Mouse (Mus musculus) intestine, embryonic 14.5 days (tissue): ENCODE data around the gene Prss44. TPM values are rescaled to one million over a fixed set of nuclear protein-coding genes. Genes with fewer than 3 reads are reported as not detected.

Source experiments
- ATAC-seq: fragments of 200-750 bp; cut with Nextera tagmentation; replicated peaks from 2 replicates; pipeline ENCODE4 v1.8.0; 2017; ENCODE audit warnings: low read depth, moderate number of reproducible peaks, moderate TSS enrichment, moderate library complexity; ENCODE audit not compliant: low FRiP score, low TSS enrichment
- DNase-seq: peaks from one replicate; pipeline ENCODE4 v3.0.0-alpha.2; 2018; ENCODE audit warnings: low spot score
- H3K27ac ChIP-seq: fragments of 300-500 bp; sonication (generic); 2 replicates; pipeline ENCODE4 v1.5.1; 2014; ENCODE audit warnings: low read depth, mild to moderate bottlenecking, control low read depth
- H3K27me3 ChIP-seq: fragments of 300-500 bp; sonication (generic); replicated peaks from 2 replicates; pipeline ENCODE4 v1.6.1; 2014; ENCODE audit warnings: low read length, control low read depth; ENCODE audit not compliant: control insufficient read depth, insufficient read depth
- H3K36me3 ChIP-seq: fragments of 300-500 bp; sonication (generic); 2 replicates; pipeline ENCODE4 v1.6.1; 2014; ENCODE audit warnings: low read length, control low read depth; ENCODE audit not compliant: control insufficient read depth, insufficient read depth
- H3K4me1 ChIP-seq: fragments of 300-500 bp; sonication (generic); replicated peaks from 2 replicates; pipeline ENCODE4 v1.6.1; 2014; ENCODE audit warnings: low read length, control low read depth, mixed read lengths; ENCODE audit not compliant: control insufficient read depth, insufficient read depth
- H3K4me2 ChIP-seq: fragments of 300-500 bp; sonication (generic); 2 replicates; pipeline ENCODE4 v1.6.1; 2014; ENCODE audit warnings: low read length
- H3K4me3 ChIP-seq: fragments of 300-500 bp; sonication (generic); 2 replicates; pipeline ENCODE4 v1.5.1; 2014; ENCODE audit warnings: low read depth, low read length, control low read depth, mixed read lengths
- H3K9ac ChIP-seq: fragments of 300-500 bp; sonication (generic); 2 replicates; pipeline ENCODE4 v1.6.1; 2014; ENCODE audit warnings: mild to moderate bottlenecking, low read length
- H3K9me3 ChIP-seq: fragments of 300-500 bp; sonication (generic); 2 replicates; pipeline ENCODE4 v1.6.1; 2016; ENCODE audit warnings: low read length, control low read depth; ENCODE audit not compliant: control insufficient read depth
- WGBS: fragments of 180-500 bp; shearing (Covaris S2); extraction: QIAGEN DNeasy Blood & Tissue Kit; methylation state at CpG from one replicate; pipeline ENCODE4 v1.1.7; 2014; 5-methylcytosine and 5-hydroxymethylcytosine counted together
- polyA plus RNA-seq: library from polyadenylated mRNA; unstranded; fragments of >200 nt; fragmentation: Nextera tagmentation; extraction: Ambion mirVana; gene quantifications from 2 replicates; pipeline ENCODE4 v1.2.1, GENCODE M21; 2014

The Prss44 gene
- polyA plus RNA-seq, 1 experiment from 2014 or later = not detected

- Histone ChIP-seq H3K4me2 (no peak overlapping the region), H3K4me3 (no peak overlapping the region), H3K27ac (no peak overlapping the region), H3K9ac (no peak overlapping the region), H3K4me1 (no peaks in the 10 kb centered on the region), H3K9me3 (no peaks in the 10 kb centered on the region), H3K27me3 (no peaks in the 10 kb centered on the region), H3K36me3 (no peaks in the 10 kb centered on the region)
- WGBS = 79% methylated on average over 6 of the region's 6 CpGs
- ATAC-seq (no peak), DNase-seq (no peak)
Measured at GRCm38 (mm10) chr9:110840905-110841304, 27.1 kb downstream of the Prss44 start.

- H3K9me3 ChIP-seq = no peaks in the 10 kb centered on the region
- no peaks in the 10 kb centered on the region for H3K36me3 ChIP-seq
- H3K4me1 ChIP-seq = no peaks in the 10 kb centered on the region
- no peaks in the 10 kb centered on the region for H3K27me3 ChIP-seq
- no peak overlapping the region for H3K9ac ChIP-seq
- no peak overlapping the region for H3K4me2 ChIP-seq
- H3K4me3 ChIP-seq = no peak overlapping the region
- WGBS = 71% methylated on average over 2 of the region's 2 CpGs
- ATAC-seq = no peak
- no peak for DNase-seq
- no peak overlapping the region for H3K27ac ChIP-seq
Measured at GRCm38 (mm10) chr9:110841438-110841837, 27.6 kb downstream of the Prss44 start.

- Histone ChIP-seq H3K4me1 (no peaks in the 10 kb centered on the region), H3K9ac (no peak within 1 kb of the TSS), H3K27me3 (no peaks in the 10 kb centered on the region), H3K9me3 (no peaks in the 10 kb centered on the region), H3K4me3 (no peak within 1 kb of the TSS), H3K36me3 (no peaks in the 10 kb centered on the region), H3K4me2 (no peak within 1 kb of the TSS), H3K27ac (no peak within 1 kb of the TSS)
- DNase-seq = no peak
- ATAC-seq = no peak
- WGBS = 79% methylated on average over 10 of the region's 10 CpGs
Measured at GRCm38 (mm10) chr9:110844206-110844605, 30.4 kb downstream of the Prss44 start, which contains the start of gene Prss46. Gene Prss46 (plus strand): TSS chr9:110844506.

GRCm38 (mm10) chr9:110849162-110849561 is 35.4 kb downstream of the Prss44 start:
- Histone ChIP-seq H3K9ac (no peak overlapping the region), H3K27ac (no peak overlapping the region), H3K9me3 (no peaks in the 10 kb centered on the region), H3K4me3 (no peak overlapping the region), H3K4me1 (no peaks in the 10 kb centered on the region), H3K4me2 (no peak overlapping the region), H3K27me3 (no peaks in the 10 kb centered on the region), H3K36me3 (no peaks in the 10 kb centered on the region)
- WGBS = 83% methylated on average over 7 of the region's 7 CpGs
- ATAC-seq (no peak), DNase-seq (no peak)

- Histone ChIP-seq H3K36me3 (no peaks in the 10 kb centered on the region), H3K9ac (no peak overlapping the region), H3K4me2 (no peak overlapping the region), H3K27me3 (peaks cover 26% of the 10 kb centered on the region), H3K4me3 (no peak overlapping the region), H3K4me1 (no peaks in the 10 kb centered on the region), H3K9me3 (no peaks in the 10 kb centered on the region), H3K27ac (no peak overlapping the region)
- DNase-seq (no peak), ATAC-seq (no peak)
- 75% methylated on average over 7 of the region's 7 CpGs for WGBS
Measured at GRCm38 (mm10) chr9:110855903-110856302, 42.1 kb downstream of the Prss44 start.

- Histone ChIP-seq H3K36me3 (no peaks in the 10 kb centered on the region), H3K4me3 (no peak overlapping the region), H3K9ac (no peak overlapping the region), H3K27me3 (peaks cover 26% of the 10 kb centered on the region), H3K4me1 (no peaks in the 10 kb centered on the region), H3K9me3 (no peaks in the 10 kb centered on the region), H3K4me2 (no peak overlapping the region), H3K27ac (no peak overlapping the region)
- WGBS = 52% methylated on average over 4 of the region's 4 CpGs
- ATAC-seq (no peak), DNase-seq (no peak)
Measured at GRCm38 (mm10) chr9:110856920-110857319, 43.1 kb downstream of the Prss44 start.

GRCm38 (mm10) chr9:110857781-110858472 is 44.1 kb downstream of the Prss44 start, which contains the start of gene Prss50:
Gene Prss50 (plus strand): TSS chr9:110857967.
- no peak; the same call in 1 of the 2 replicates for ATAC-seq

GRCm38 (mm10) chr9:110858523-110858922 is 44.7 kb downstream of the Prss44 start:
- H3K27ac ChIP-seq = no peak overlapping the region
- DNase-seq (no peak), ATAC-seq (no peak)
- 47% methylated on average over 5 of the region's 5 CpGs for WGBS
- H3K27me3 ChIP-seq = peaks cover 26% of the 10 kb centered on the region
- no peaks in the 10 kb centered on the region for H3K9me3 ChIP-seq
- H3K4me2 ChIP-seq = no peak overlapping the region
- no peak overlapping the region for H3K4me3 ChIP-seq
- H3K36me3 ChIP-seq = no peaks in the 10 kb centered on the region
- H3K4me1 ChIP-seq = no peaks in the 10 kb centered on the region
- H3K9ac ChIP-seq = no peak overlapping the region

More at GRCm38 (mm10) chr9:110857781-110858472, 44.1 kb downstream of the Prss44 start, which contains the start of gene Prss50:
- Histone ChIP-seq H3K9ac (no peak within 1 kb of the TSS), H3K9me3 (no peaks in the 10 kb centered on the region), H3K4me2 (peak within 1 kb of the TSS; percentile 50), H3K27ac (no peak within 1 kb of the TSS), H3K27me3 (peaks cover 26% of the 10 kb centered on the region), H3K4me3 (peak within 1 kb of the TSS; percentile 22), H3K36me3 (no peaks in the 10 kb centered on the region), H3K4me1 (no peaks in the 10 kb centered on the region)
- WGBS = 9% methylated on average over 49 of the region's 50 CpGs
- DNase-seq = peak; percentile 67
